Mouse (Mus musculus): ENCODE data around the gene Cdk5r2. TPM values are rescaled to one million over a fixed set of nuclear protein-coding genes. Genes with fewer than 3 reads are reported as not detected.

The Cdk5r2 gene
- polyA plus RNA-seq, 1 experiment from 2014 or later = 9.0 TPM

GRCm38 (mm10) chr1:74882828-74883227 lies 28.1 kb downstream of the Cdk5r2 start:
- 1% methylated on average over 8 of the region's 8 CpGs for WGBS
- H3K4me2 ChIP-seq = peak overlapping the region; percentile 67
- peak overlapping the region; percentile 38 for H3K4me3 ChIP-seq
- no peaks in the 10 kb centered on the region for H3K36me3 ChIP-seq
- peaks cover 34% of the 10 kb centered on the region for H3K4me1 ChIP-seq (replicated peaks)
- peak overlapping the region; percentile 49; the same call in 1 of the 2 replicates for H3K9ac ChIP-seq
- no peak for ATAC-seq (ENCODE audit: low read depth)
- no peaks in the 10 kb centered on the region for H3K9me3 ChIP-seq
- H3K27me3 ChIP-seq = peaks cover 97% of the 10 kb centered on the region
- no peak overlapping the region for H3K27ac ChIP-seq (replicated peaks)

GRCm38 (mm10) chr1:74883441-74883840 lies 28.7 kb downstream of the Cdk5r2 start:
- no peak overlapping the region for H3K4me2 ChIP-seq
- no peak for ATAC-seq (ENCODE audit: low read depth)
- under 1% methylated on average over 5 of the region's 5 CpGs for WGBS
- no peaks in the 10 kb centered on the region for H3K9me3 ChIP-seq
- H3K27ac ChIP-seq (replicated peaks) = no peak overlapping the region
- peaks cover 34% of the 10 kb centered on the region for H3K4me1 ChIP-seq (replicated peaks)
- no peak overlapping the region for H3K4me3 ChIP-seq
- H3K27me3 ChIP-seq = peaks cover 97% of the 10 kb centered on the region
- no peaks in the 10 kb centered on the region for H3K36me3 ChIP-seq
- no peak overlapping the region for H3K9ac ChIP-seq

GRCm38 (mm10) chr1:74884196-74885141 lies 29.7 kb downstream of the Cdk5r2 start:
- no peaks in the 10 kb centered on the region for H3K36me3 ChIP-seq
- H3K27ac ChIP-seq (replicated peaks) = no peak overlapping the region
- under 1% methylated on average over 57 of the region's 57 CpGs for WGBS
- no peak overlapping the region for H3K9ac ChIP-seq
- H3K27me3 ChIP-seq = peaks cover 94% of the 10 kb centered on the region
- no peak for ATAC-seq (ENCODE audit: low read depth)
- H3K4me3 ChIP-seq = peak overlapping the region; percentile 8
- peak overlapping the region; percentile 43 for H3K4me2 ChIP-seq
- H3K9me3 ChIP-seq = no peaks in the 10 kb centered on the region
- peaks cover 34% of the 10 kb centered on the region for H3K4me1 ChIP-seq (replicated peaks)

GRCm38 (mm10) chr1:74885369-74886042 lies 30.8 kb downstream of the Cdk5r2 start, which contains the start of gene Fev:
Gene Fev, minus strand, starts transcription at chr1:74885419.
- ATAC-seq (ENCODE audit: low read depth) = no peak
- H3K4me1 ChIP-seq (replicated peaks) = peaks cover 34% of the 10 kb centered on the region
- no peak within 1 kb of the TSS for H3K9ac ChIP-seq
- H3K4me3 ChIP-seq = peak within 1 kb of the TSS; percentile 8
- H3K27me3 ChIP-seq = peaks cover 96% of the 10 kb centered on the region
- H3K27ac ChIP-seq (replicated peaks) = no peak within 1 kb of the TSS
- H3K36me3 ChIP-seq = no peaks in the 10 kb centered on the region
- peak within 1 kb of the TSS; percentile 43 for H3K4me2 ChIP-seq
- under 1% methylated on average over 34 of the region's 43 CpGs for WGBS
- no peaks in the 10 kb centered on the region for H3K9me3 ChIP-seq

GRCm38 (mm10) chr1:74891513-74891912 lies 36.8 kb downstream of the Cdk5r2 start:
- H3K4me3 ChIP-seq = no peak overlapping the region
- no peaks in the 10 kb centered on the region for H3K9me3 ChIP-seq
- H3K4me1 ChIP-seq (replicated peaks) = peaks cover 17% of the 10 kb centered on the region
- H3K9ac ChIP-seq = no peak overlapping the region
- peaks cover 97% of the 10 kb centered on the region for H3K27me3 ChIP-seq
- ATAC-seq (ENCODE audit: low read depth) = no peak
- no peaks in the 10 kb centered on the region for H3K36me3 ChIP-seq
- H3K4me2 ChIP-seq = no peak overlapping the region
- 0% methylated on average over 8 of the region's 8 CpGs for WGBS
- no peak overlapping the region for H3K27ac ChIP-seq (replicated peaks)

- H3K4me3 ChIP-seq = peak overlapping the region; percentile 27
- H3K4me2 ChIP-seq = peak overlapping the region; percentile 54
- WGBS = 1% methylated on average over 39 of the region's 39 CpGs
- ATAC-seq (ENCODE audit: low read depth) = peak; percentile 9; the same call in 1 of the 2 replicates
- H3K4me1 ChIP-seq (replicated peaks) = peaks cover 17% of the 10 kb centered on the region
- no peaks in the 10 kb centered on the region for H3K9me3 ChIP-seq
- H3K27ac ChIP-seq (replicated peaks) = no peak overlapping the region
- peak overlapping the region; percentile 34; the same call in 1 of the 2 replicates for H3K9ac ChIP-seq
- H3K36me3 ChIP-seq = no peaks in the 10 kb centered on the region
- peaks cover 97% of the 10 kb centered on the region for H3K27me3 ChIP-seq
Measured at GRCm38 (mm10) chr1:74892351-74893133, 37.8 kb downstream of the Cdk5r2 start.

- Histone ChIP-seq H3K4me1 (replicated peaks) (peaks cover 23% of the 10 kb centered on the region), H3K9me3 (no peaks in the 10 kb centered on the region), H3K4me3 (peak within 1 kb of the TSS; percentile 27), H3K27me3 (peaks cover 97% of the 10 kb centered on the region), H3K27ac (replicated peaks) (no peak within 1 kb of the TSS), H3K4me2 (peak within 1 kb of the TSS; percentile 54), H3K36me3 (no peaks in the 10 kb centered on the region), H3K9ac (peak within 1 kb of the TSS; percentile 34; the same call in 1 of the 2 replicates)
- peak; percentile 62; the same call in 1 of the 2 replicates for ATAC-seq (ENCODE audit: low read depth)
- WGBS = 3% methylated on average over 25 of the region's 25 CpGs
Measured at GRCm38 (mm10) chr1:74893134-74893855, 38.6 kb downstream of the Cdk5r2 start, which contains the start of gene Cryba2. Gene Cryba2, minus strand, starts transcription at chr1:74893143.

GRCm38 (mm10) chr1:74894966-74895365 lies 40.2 kb downstream of the Cdk5r2 start:
- no peak for ATAC-seq (ENCODE audit: low read depth)
- H3K9ac ChIP-seq = no peak overlapping the region
- no peaks in the 10 kb centered on the region for H3K36me3 ChIP-seq
- no peak overlapping the region for H3K4me3 ChIP-seq
- no peaks in the 10 kb centered on the region for H3K9me3 ChIP-seq
- 21% methylated on average over 4 of the region's 4 CpGs for WGBS
- H3K27me3 ChIP-seq = peaks cover 100% of the 10 kb centered on the region
- H3K27ac ChIP-seq (replicated peaks) = no peak overlapping the region
- peaks cover 30% of the 10 kb centered on the region for H3K4me1 ChIP-seq (replicated peaks)
- no peak overlapping the region for H3K4me2 ChIP-seq

GRCm38 (mm10) chr1:74897976-74898375 lies 43.2 kb downstream of the Cdk5r2 start:
- WGBS = 4% methylated on average over 7 of the region's 7 CpGs

GRCm38 (mm10) chr1:74898656-74899431 lies 44.1 kb downstream of the Cdk5r2 start:
- no peak overlapping the region for H3K27ac ChIP-seq (replicated peaks)
- peaks cover 100% of the 10 kb centered on the region for H3K27me3 ChIP-seq
- 13% methylated on average over 6 of the region's 10 CpGs for WGBS

More at GRCm38 (mm10) chr1:74897976-74898375, 43.2 kb downstream of the Cdk5r2 start:
- Histone ChIP-seq H3K9me3 (no peaks in the 10 kb centered on the region), H3K4me3 (no peak overlapping the region), H3K4me1 (replicated peaks) (peaks cover 29% of the 10 kb centered on the region), H3K27me3 (peaks cover 100% of the 10 kb centered on the region), H3K9ac (no peak overlapping the region), H3K27ac (replicated peaks) (no peak overlapping the region), H3K4me2 (no peak overlapping the region), H3K36me3 (no peaks in the 10 kb centered on the region)
- ATAC-seq (ENCODE audit: low read depth) = no peak

More at GRCm38 (mm10) chr1:74898656-74899431, 44.1 kb downstream of the Cdk5r2 start:
- no peak overlapping the region for H3K4me2 ChIP-seq
- H3K36me3 ChIP-seq = no peaks in the 10 kb centered on the region
- no peak; the same call in 1 of the 2 replicates for ATAC-seq (ENCODE audit: low read depth)
- 0 out of 2 replicates have a peak overlapping the region, but pooled peaks have one; percentile 5 for H3K9ac ChIP-seq
- peaks cover 24% of the 10 kb centered on the region for H3K4me1 ChIP-seq (replicated peaks)
- H3K4me3 ChIP-seq = no peak overlapping the region
- no peaks in the 10 kb centered on the region for H3K9me3 ChIP-seq

Data from neural tube, embryonic 13.5 days (tissue).